Mouse (Mus musculus): Measurements from ENCODE around the gene Prdm9.
A peak's percentile ranks its signal among the peaks of the same experiment; 100 is the strongest.
"Not testable (repeated sequence)": the region's sequence is repeated elsewhere in the genome, so short reads cannot be mapped to it uniquely, and the experiment has no call there.

Gene Prdm9

GRCm38 (mm10) chr17:15564014-15564927, at the start of gene Prdm9:
TSS of gene Prdm9 (minus strand) at chr17:15564354.
- DNase-seq (ENCODE audit: low read depth, low spot score) = peak; percentile 95

GRCm38 (mm10) chr17:15599496-15599895, 35.3 kb upstream of the Prdm9 start:
- DNase-seq (ENCODE audit: low read depth, low spot score) = no peak

GRCm38 (mm10) chr17:15591216-15591881, 27.2 kb upstream of the Prdm9 start:
- DNase-seq (ENCODE audit: low read depth, low spot score) = no peak

GRCm38 (mm10) chr17:15588116-15588515, 24.0 kb upstream of the Prdm9 start:
- DNase-seq (ENCODE audit: low read depth, low spot score) = no peak

GRCm38 (mm10) chr17:15585691-15586090, 21.5 kb upstream of the Prdm9 start:
- no peak for DNase-seq (ENCODE audit: low read depth, low spot score)

- no peak for DNase-seq (ENCODE audit: low read depth, low spot score)
Measured at GRCm38 (mm10) chr17:15583071-15583470, 18.9 kb upstream of the Prdm9 start.

- DNase-seq (ENCODE audit: low read depth, low spot score) = no peak
Measured at GRCm38 (mm10) chr17:15580072-15580447, 15.9 kb upstream of the Prdm9 start.

- no peak for DNase-seq (ENCODE audit: low read depth, low spot score)
Measured at GRCm38 (mm10) chr17:15579410-15580071, 15.4 kb upstream of the Prdm9 start.

- DNase-seq (ENCODE audit: low read depth, low spot score) = peak; percentile 9
Measured at GRCm38 (mm10) chr17:15577291-15577694, 13.1 kb upstream of the Prdm9 start.

GRCm38 (mm10) chr17:15575056-15575455, 10.9 kb upstream of the Prdm9 start:
- DNase-seq (ENCODE audit: low read depth, low spot score) = no peak

GRCm38 (mm10) chr17:15566908-15567307, 2.8 kb upstream of the Prdm9 start:
- no peak for DNase-seq (ENCODE audit: low read depth, low spot score)

GRCm38 (mm10) chr17:15564928-15565300, 760 bp upstream of the Prdm9 start:
- DNase-seq (ENCODE audit: low read depth, low spot score) = no peak

- no peak for DNase-seq (ENCODE audit: low read depth, low spot score)
Measured at GRCm38 (mm10) chr17:15559946-15560345, 4.2 kb downstream of the Prdm9 start.

GRCm38 (mm10) chr17:15549713-15550112, 14.4 kb downstream of the Prdm9 start:
- no peak for DNase-seq (ENCODE audit: low read depth, low spot score)

- no peak for DNase-seq (ENCODE audit: low read depth, low spot score)
Measured at GRCm38 (mm10) chr17:15546440-15546839, 17.7 kb downstream of the Prdm9 start.

- not testable (repeated sequence) for DNase-seq (ENCODE audit: low read depth, low spot score)
Measured at GRCm38 (mm10) chr17:15543868-15544267, 20.3 kb downstream of the Prdm9 start.

GRCm38 (mm10) chr17:15540309-15540708, 23.8 kb downstream of the Prdm9 start:
- no peak for DNase-seq (ENCODE audit: low read depth, low spot score)

GRCm38 (mm10) chr17:15536457-15536904, 27.7 kb downstream of the Prdm9 start:
- DNase-seq (ENCODE audit: low read depth, low spot score) = no peak

- no peak for DNase-seq (ENCODE audit: low read depth, low spot score)
Measured at GRCm38 (mm10) chr17:15535943-15536342, 28.2 kb downstream of the Prdm9 start.

GRCm38 (mm10) chr17:15535162-15535800, 28.9 kb downstream of the Prdm9 start:
- no peak for DNase-seq (ENCODE audit: low read depth, low spot score)

- DNase-seq (ENCODE audit: low read depth, low spot score) = no peak
Measured at GRCm38 (mm10) chr17:15530141-15530540, 34.0 kb downstream of the Prdm9 start.

GRCm38 (mm10) chr17:15528887-15529286, 35.3 kb downstream of the Prdm9 start:
- no peak for DNase-seq (ENCODE audit: low read depth, low spot score)
